Mouse (Mus musculus) A20 (cell line): ENCODE measurements around the gene Btg3.

Experiments used
- DNase-seq: peaks from one replicate; pipeline ENCODE4 v3.0.0-alpha.2; 2011; ENCODE audit warnings: low read depth, low spot score

The Btg3 gene

DNA sequence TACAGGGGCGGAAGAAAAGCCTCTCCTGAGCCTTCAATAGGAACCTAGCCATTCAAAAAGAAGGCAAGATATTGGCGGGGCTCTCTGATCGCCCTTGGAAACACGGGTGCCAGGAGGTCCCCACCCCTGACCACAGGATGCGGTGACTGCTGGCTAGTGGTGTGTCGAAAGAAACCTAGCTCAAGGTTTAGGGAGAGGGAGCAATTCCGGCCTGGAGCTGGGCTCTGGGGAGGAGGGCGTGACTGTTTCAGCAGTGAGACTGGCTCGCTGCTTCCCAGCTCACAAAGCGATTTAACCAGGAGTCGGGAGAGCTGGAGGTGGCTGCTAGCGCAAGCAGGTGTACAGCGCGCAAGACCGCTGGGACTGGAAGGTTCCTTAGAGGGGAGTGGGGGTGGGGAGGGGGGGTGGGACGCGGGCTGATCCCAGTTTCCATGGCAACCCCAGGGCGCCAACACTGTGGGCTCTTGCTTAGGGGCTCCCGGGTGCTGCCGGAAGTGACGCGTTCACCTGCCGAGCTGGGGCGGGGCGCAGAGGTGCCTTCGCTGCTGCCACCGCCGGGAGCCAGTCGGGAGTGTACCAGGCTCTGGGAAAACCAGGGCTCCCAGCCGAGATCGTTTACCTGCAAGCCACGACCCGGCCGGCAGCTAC, 75.7 kb downstream of the Btg3 start, which contains the start of gene Cxadr:
Cxadr (plus strand) TSS at position 307 of the 648 bp plus-strand sequence.
- no peak for DNase-seq

DNA sequence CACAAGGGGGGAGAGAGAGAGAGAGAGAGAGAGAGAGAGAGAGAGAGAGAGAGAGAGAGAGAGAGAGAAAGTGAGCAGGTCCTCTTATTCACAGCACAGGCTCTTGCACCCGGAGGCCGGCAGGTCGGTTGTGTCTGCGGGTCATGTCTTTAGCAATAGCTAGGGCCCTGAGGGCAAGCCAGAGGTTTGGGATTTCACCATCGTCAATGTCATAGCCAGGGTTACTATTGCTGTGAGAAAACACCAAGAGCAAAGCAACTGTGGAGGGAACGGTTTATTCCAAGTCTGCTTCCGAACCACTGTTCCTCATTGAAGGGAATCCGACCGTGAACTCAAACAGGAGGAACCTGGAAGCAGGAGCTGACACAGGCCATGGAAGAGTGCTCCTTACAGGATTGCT, 80.9 kb downstream of the Btg3 start:
- no peak for DNase-seq

DNA sequence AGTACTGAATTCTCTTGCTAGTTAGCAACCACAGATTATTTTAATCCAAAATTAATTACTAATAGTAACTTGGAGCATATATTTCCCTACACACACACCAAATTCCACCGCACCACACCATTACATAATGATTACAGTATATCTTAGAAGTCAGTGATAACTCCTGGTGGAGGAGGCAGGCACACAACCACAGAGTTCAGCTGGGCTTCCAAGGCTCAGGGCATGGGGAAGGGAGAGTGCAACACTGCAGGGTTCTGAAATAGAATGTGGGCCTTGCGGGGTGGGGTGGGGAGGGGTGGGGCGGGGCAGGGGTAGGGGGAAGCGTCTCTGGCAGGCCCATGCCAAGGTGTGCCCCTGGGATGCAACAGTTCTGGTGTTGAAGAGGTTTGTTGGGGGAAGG, 81.4 kb downstream of the Btg3 start:
- DNase-seq: no peak

DNA sequence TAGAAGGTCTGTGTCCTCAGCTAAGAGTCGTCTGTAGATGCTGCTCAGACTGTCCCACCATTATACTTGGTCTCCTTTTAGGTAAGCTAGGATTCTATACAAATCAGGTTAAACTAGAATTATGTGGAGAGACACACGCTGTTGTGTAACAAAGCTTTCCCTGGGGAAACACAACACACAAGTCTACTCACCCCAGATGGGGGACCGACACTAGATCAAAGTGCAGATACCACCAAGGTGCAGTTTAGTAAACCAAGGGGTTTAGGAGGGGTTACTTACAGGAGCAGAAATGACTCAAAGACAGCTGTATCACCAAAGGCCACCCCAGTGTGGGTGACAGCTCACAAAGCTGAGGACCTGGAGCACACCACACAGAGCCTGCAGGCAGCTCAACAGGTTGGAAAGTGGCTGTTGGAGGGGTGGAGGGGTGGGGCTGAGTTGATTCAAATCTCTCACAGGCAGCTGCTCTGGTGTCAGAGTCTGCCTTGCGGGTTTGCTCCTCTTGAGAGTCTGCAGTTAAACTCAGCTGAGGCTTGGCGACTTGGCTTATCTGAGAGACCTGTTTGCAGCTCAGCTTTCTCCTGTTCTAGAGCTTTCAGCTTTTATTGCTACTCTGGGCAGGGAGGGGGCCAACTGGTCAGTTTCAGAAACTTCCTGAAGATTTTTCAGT, 82.3 kb downstream of the Btg3 start:
- DNase-seq: no peak

DNA sequence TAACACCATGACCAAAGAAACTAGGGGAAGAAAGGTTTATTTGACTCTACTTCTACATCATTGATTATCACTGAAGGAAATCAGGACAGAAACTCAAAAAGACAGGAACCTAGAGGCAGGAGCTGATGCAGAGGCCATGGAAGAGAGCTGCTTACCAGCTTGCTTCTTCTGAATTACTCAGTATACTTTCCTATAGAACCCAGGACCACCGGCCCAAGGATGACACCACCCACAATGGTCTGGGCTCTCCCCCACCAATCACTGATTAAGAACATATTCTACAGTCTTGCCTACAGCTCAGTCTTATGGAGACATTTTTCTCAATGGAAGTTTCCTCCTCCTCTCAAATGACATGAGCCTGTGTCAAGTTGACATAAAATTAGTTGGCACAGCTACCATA, 82.9 kb downstream of the Btg3 start:
- DNase-seq: no peak

DNA sequence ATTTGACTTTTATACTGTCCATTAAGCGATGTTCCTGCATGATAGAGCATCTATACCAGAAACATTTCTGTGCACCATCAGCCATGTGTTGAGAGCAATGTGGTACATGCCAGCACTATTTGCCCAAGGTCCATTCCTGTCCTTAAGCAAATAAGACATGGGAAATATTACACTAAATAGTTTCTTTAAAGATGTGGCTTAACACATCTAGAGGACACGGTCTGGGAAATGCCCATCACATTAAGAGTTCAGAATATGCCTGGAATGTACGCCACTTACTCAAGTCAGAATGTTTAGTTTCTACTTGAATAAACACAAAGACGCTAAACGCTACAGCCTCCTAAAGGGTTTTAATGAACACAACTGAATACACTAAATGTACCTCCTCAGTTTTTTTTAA, 93.8 kb downstream of the Btg3 start:
- no peak for DNase-seq
